Mouse (Mus musculus): ENCODE measurements around the gene Oas2.

DNA sequence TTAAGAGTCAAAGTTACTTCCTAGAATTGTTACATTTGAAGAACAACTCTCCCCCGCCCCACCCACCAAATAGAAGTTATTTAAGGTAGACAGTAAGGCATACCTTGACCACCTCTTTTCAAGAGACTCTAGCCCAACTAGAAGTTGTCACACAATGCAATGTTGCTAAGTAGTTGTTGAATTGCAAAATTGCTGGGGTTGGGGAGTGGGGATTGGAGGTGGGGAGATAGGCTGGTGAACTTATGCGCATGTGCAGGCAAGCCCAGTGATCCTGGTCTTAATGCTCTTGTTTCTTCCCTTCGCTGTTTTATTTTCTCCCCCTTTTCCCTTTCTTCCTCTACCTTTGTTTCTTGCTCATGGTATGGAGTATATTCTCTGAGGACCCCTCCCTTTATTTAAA is 16.0 kb downstream of the Oas2 start:
- TF ChIP-seq CTCF (IDR thresholded peaks at IDR 0.05; ENCODE audit: control insufficient read depth, insufficient read depth, low read length) = no peak
- TF ChIP-seq POLR2A (IDR thresholded peaks at IDR 0.05; ENCODE audit: borderline replicate concordance, control insufficient read depth, low read depth, low read length) = no peak

Data from bone marrow, adult 2 months (tissue).